Mouse (Mus musculus): ENCODE measurements at regions not wholly inside any gene's neighbourhood (a gene's known extent, or its start where the extent isn't known, plus 50 kb on each side); places are given as distances from the start of the nearest gene placed in this dataset.

GRCm38 (mm10) chr1:169338461-169338860 lies 192.8 kb downstream of the Nuf2 start:
- no peak for DNase-seq (ENCODE audit: low read depth, low spot score)
- no peaks in the 10 kb centered on the region for H3K27me3 ChIP-seq
- no peak for TF ChIP-seq CTCF (IDR thresholded peaks at IDR 0.05)
- POLR2A ChIA-PET = no interaction called here
- CTCF ChIA-PET = interaction anchor here (1.1 kb wide), 1 partner anchor 9 kb away, joined by 4 read pairs; no protein-coding TSS in a partner anchor
- in situ Hi-C loops (cut with MboI; ENCODE audit: low pct_unique_long_range_greater_than_20kb) = loop anchor here (25.0 kb wide), 1 partner anchor 901 kb away; the partner anchor contains the start of gene Pbx1
- no peak for ATAC-seq

GRCm38 (mm10) chr1:169332165-169332564 lies 199.1 kb downstream of the Nuf2 start:
- POLR2A ChIA-PET = no interaction called here
- peaks cover 3% of the 10 kb centered on the region for H3K27me3 ChIP-seq
- in situ Hi-C loops (cut with MboI; ENCODE audit: low pct_unique_long_range_greater_than_20kb) = loop anchor here (25.0 kb wide), 1 partner anchor 895 kb away; the partner anchor contains the start of gene Pbx1
- no peak for DNase-seq (ENCODE audit: low read depth, low spot score)
- ATAC-seq = no peak
- CTCF ChIA-PET = interaction anchor here (1.0 to 1.2 kb wide), 2 partner anchors 10 to 15 kb away, joined by 3 read pairs; no protein-coding TSS in a partner anchor
- no peak for TF ChIP-seq CTCF (IDR thresholded peaks at IDR 0.05)

GRCm38 (mm10) chr1:169313241-169313640 lies 218.0 kb downstream of the Nuf2 start:
- DNase-seq (ENCODE audit: low read depth, low spot score) (no peak), ATAC-seq (no peak)
- ChIA-PET POLR2A (no interaction called here), CTCF (no interaction called here)
- no peak for TF ChIP-seq CTCF (IDR thresholded peaks at IDR 0.05)
- H3K27me3 ChIP-seq = peaks cover 41% of the 10 kb centered on the region
- in situ Hi-C loops (cut with MboI; ENCODE audit: low pct_unique_long_range_greater_than_20kb) = no loop called here

- ATAC-seq (no peak), DNase-seq (ENCODE audit: low read depth, low spot score) (no peak)
- ChIA-PET POLR2A (no interaction called here), CTCF (no interaction called here)
- in situ Hi-C loops (cut with MboI; ENCODE audit: low pct_unique_long_range_greater_than_20kb) = no loop called here
- TF ChIP-seq CTCF (IDR thresholded peaks at IDR 0.05) = no peak
- H3K27me3 ChIP-seq = no peaks in the 10 kb centered on the region
Measured at GRCm38 (mm10) chr1:169283440-169283839, 247.8 kb downstream of the Nuf2 start.

DNA sequence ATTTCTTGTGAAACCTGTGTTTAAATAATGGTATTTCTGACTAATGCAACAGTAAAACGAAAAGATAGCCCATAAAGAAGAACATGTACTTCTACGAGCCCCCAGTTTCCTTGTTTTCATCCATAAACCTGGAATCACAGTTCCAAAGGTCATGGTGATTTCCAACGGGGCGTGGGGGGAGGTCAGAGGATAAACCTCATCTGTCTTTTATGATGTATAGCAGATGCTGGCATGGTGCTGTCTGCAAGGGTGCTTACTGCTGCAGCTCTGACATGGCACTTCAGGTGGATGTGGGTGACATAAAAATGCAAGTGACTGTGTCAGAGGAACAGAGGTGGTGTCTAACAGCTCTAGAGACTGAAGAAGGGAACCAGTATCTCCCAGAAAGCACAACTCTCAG lies 260.5 kb downstream of the Nuf2 start:
- ChIA-PET POLR2A (no interaction called here), CTCF (interaction anchor here (1.1 kb wide), 1 partner anchor 22 kb away, joined by 3 read pairs; no protein-coding TSS in a partner anchor)
- DNase-seq (ENCODE audit: low read depth, low spot score) (no peak), ATAC-seq (no peak)
- in situ Hi-C loops (cut with MboI; ENCODE audit: low pct_unique_long_range_greater_than_20kb) = no loop called here
- no peak for TF ChIP-seq CTCF (IDR thresholded peaks at IDR 0.05)
- H3K27me3 ChIP-seq = peaks cover 3% of the 10 kb centered on the region

DNA sequence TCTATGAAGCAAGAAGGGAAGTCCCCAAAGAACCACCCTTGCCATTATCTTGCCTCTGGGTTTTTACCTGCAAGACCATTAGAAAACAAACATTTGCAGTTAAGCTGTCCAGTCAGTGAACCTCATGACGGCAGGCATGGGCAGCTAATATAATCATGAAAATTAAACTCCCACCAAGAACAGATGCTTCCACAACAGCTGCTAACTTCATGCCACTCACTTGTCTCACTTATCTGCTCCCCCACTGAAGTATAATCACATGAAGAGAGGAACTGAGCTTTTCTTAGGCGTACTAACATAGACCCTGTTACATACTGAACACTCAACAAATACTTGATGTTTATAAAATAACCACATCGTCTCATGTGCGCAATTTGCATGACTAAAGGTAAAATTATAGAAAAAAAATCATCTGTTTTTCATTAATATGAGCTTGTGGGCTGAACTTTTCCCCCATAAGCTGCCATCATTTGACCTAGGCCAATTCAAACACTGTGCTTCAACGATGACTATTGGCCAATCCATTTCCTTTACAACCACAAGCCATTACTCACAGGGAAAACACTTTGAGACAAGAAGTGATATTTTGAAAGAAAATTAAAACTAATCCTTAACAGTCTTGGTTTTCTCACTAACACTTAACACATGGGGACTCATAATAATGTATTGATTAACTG lies 267.1 kb downstream of the Nuf2 start:
- DNase-seq (ENCODE audit: low read depth, low spot score) (no peak), ATAC-seq (no peak)
- POLR2A ChIA-PET = no interaction called here
- no peak for TF ChIP-seq CTCF (IDR thresholded peaks at IDR 0.05)
- peaks cover 19% of the 10 kb centered on the region for H3K27me3 ChIP-seq
- in situ Hi-C loops (cut with MboI; ENCODE audit: low pct_unique_long_range_greater_than_20kb) = no loop called here
- CTCF ChIA-PET = interaction anchor here (1.2 kb wide), 1 partner anchor 9 kb away, joined by 3 read pairs; no protein-coding TSS in a partner anchor

GRCm38 (mm10) chr1:169254250-169254937 lies 276.9 kb downstream of the Nuf2 start:
- H3K27me3 ChIP-seq = no peaks in the 10 kb centered on the region
- TF ChIP-seq CTCF (IDR thresholded peaks at IDR 0.05) = peak; percentile 25
- DNase-seq (ENCODE audit: low read depth, low spot score) = no peak
- POLR2A ChIA-PET = no interaction called here
- no peak for ATAC-seq
- in situ Hi-C loops (cut with MboI; ENCODE audit: low pct_unique_long_range_greater_than_20kb) = no loop called here
- CTCF ChIA-PET = interaction anchor here (0.9 to 1.0 kb wide), 2 partner anchors 10 to 19 kb away, joined by 3 to 4 read pairs; no protein-coding TSS in a partner anchor

- POLR2A ChIA-PET = no interaction called here
- CTCF ChIA-PET = no interaction called here
- no peak for DNase-seq (ENCODE audit: low read depth, low spot score)
- no peaks in the 10 kb centered on the region for H3K27me3 ChIP-seq
- no peak for ATAC-seq
- in situ Hi-C loops (cut with MboI; ENCODE audit: low pct_unique_long_range_greater_than_20kb) = no loop called here
- TF ChIP-seq CTCF (IDR thresholded peaks at IDR 0.05) = no peak
Measured at GRCm38 (mm10) chr1:169252189-169252588, 279.1 kb downstream of the Nuf2 start.

- in situ Hi-C loops (cut with MboI; ENCODE audit: low pct_unique_long_range_greater_than_20kb) = no loop called here
- H3K27me3 ChIP-seq = peaks cover 11% of the 10 kb centered on the region
- DNase-seq (ENCODE audit: low read depth, low spot score) (no peak), ATAC-seq (no peak)
- ChIA-PET CTCF (interaction anchor here (1.4 kb wide), 1 partner anchor 22 kb away, joined by 3 read pairs; no protein-coding TSS in a partner anchor), POLR2A (no interaction called here)
- no peak for TF ChIP-seq CTCF (IDR thresholded peaks at IDR 0.05)
Measured at GRCm38 (mm10) chr1:169249021-169249420, 282.2 kb downstream of the Nuf2 start.

DNA sequence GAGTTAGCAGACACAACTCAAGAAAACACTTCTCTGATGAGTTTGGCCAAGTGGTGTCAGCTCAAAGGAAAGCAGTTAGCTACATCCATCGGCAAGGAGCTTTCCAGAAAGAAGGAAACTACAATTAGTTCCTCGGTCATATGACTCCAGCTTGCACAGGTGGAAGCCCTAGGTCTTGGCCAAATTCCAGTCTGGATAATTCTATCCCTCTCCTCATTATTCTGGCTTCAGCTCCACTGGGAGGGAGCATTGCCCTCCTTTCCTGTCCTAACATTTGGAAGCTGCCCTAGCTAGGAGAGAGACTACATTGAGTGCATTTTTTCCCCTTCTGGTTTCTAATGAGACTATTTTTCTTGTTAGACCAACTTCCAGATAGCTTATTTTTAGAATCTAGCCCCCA lies 290.9 kb downstream of the Nuf2 start:
- DNase-seq (ENCODE audit: low read depth, low spot score) = no peak
- ATAC-seq = no peak
- POLR2A ChIA-PET = no interaction called here
- in situ Hi-C loops (cut with MboI; ENCODE audit: low pct_unique_long_range_greater_than_20kb) = no loop called here
- TF ChIP-seq CTCF (IDR thresholded peaks at IDR 0.05) = no peak
- peaks cover 18% of the 10 kb centered on the region for H3K27me3 ChIP-seq
- CTCF ChIA-PET = interaction anchor here (1.4 kb wide), 1 partner anchor 16 kb away, joined by 5 read pairs; no protein-coding TSS in a partner anchor

DNA sequence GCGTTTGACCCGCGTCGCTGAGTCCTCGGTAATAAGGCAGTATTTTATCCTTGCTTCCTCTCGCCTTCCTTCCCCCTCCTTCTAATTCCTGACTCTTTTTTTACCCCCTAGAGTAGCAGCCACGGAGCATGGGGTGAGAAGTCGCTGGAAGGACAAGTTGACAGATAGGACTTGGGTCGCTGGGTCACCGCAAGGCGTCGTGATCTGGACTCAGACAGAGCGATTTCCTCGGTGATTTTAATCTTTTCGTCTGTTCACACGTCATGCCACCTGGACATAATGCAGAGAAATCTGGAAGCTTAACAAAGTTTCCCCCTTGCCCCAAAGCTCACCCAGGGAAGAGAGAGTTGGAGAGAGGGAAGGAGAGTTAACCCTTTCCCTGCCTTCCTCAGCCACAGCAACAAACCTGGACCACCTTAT lies 292.6 kb downstream of the Nuf2 start:
- no peak for TF ChIP-seq CTCF (IDR thresholded peaks at IDR 0.05)
- ChIA-PET CTCF (no interaction called here), POLR2A (interaction anchor here (0.6 kb wide), 1 partner anchor 511 kb away, joined by 3 read pairs; no protein-coding TSS in a partner anchor)
- in situ Hi-C loops (cut with MboI; ENCODE audit: low pct_unique_long_range_greater_than_20kb) = no loop called here
- DNase-seq (ENCODE audit: low read depth, low spot score) (no peak), ATAC-seq (no peak)
- H3K27me3 ChIP-seq = peaks cover 6% of the 10 kb centered on the region
